Mouse (Mus musculus) myocyte (in vitro differentiated cells): ENCODE results near the gene Gm45623. TPM values are rescaled to one million over a fixed set of nuclear protein-coding genes. Genes with fewer than 3 reads are reported as not detected.

Experiments
- H3K27me3 ChIP-seq: one replicate; pipeline ENCODE4 v1.6.1; 2011; ENCODE audit not compliant: control insufficient read depth, insufficient read depth, insufficient read length
- H3K36me3 ChIP-seq: one replicate; pipeline ENCODE4 v1.6.1; 2011; ENCODE audit not compliant: control insufficient read depth, insufficient read depth
- H3K4me2 ChIP-seq: one replicate; pipeline ENCODE4 v1.6.1; 2011; ENCODE audit warnings: low read depth, control low read depth
- H3K4me3 ChIP-seq: one replicate; pipeline ENCODE4 v1.5.1; 2011; ENCODE audit warnings: mild to moderate bottlenecking, control low read depth, moderate library complexity
- H3K79me2 ChIP-seq: one replicate; pipeline ENCODE4 v1.6.1; 2011; ENCODE audit not compliant: control insufficient read depth, insufficient read depth
- H3ac ChIP-seq: one replicate; pipeline ENCODE4 v1.6.1; 2011; ENCODE audit not compliant: control insufficient read depth, insufficient read length
- CEBPB ChIP-seq: IDR thresholded peaks from 2 replicates; pipeline ENCODE4 v1.6.1; 2011; ENCODE audit warnings: mild to moderate bottlenecking, moderate library complexity; ENCODE audit not compliant: poor library complexity, insufficient read depth, severe bottlenecking
- E2F4 ChIP-seq: IDR thresholded peaks from one replicate; pipeline ENCODE4 v1.6.1; 2011; ENCODE audit warnings: mild to moderate bottlenecking, control low read depth, moderate library complexity; ENCODE audit not compliant: insufficient read depth
- MAX ChIP-seq: IDR thresholded peaks from one replicate; pipeline ENCODE4 v1.6.1; 2011; ENCODE audit warnings: low read depth, mild to moderate bottlenecking, control low read depth
- MYOD1 ChIP-seq, 3 experiments: IDR thresholded peaks; one replicate each; pipeline ENCODE4 v1.6.1; 2011; ENCODE audit warnings: control low read depth in 2 of 3, low read depth in 2 of 3, mild to moderate bottlenecking in 2 of 3, moderate library complexity in 1 of 3; ENCODE audit not compliant: insufficient read length in 2 of 3, control insufficient read depth in 1 of 3
- MYOG ChIP-seq, 3 experiments: IDR thresholded peaks; one replicate each; pipeline ENCODE4 v1.6.1; 2011; ENCODE audit warnings: control low read depth in 2 of 3, low read depth in 2 of 3, mild to moderate bottlenecking in 2 of 3; ENCODE audit not compliant: insufficient read length in 2 of 3, control insufficient read depth in 1 of 3, insufficient read depth in 1 of 3
- POLR2A ChIP-seq: IDR thresholded peaks from one replicate; pipeline ENCODE4 v1.6.1; 2011; ENCODE audit warnings: low read depth, mild to moderate bottlenecking, control low read depth, moderate library complexity; ENCODE audit not compliant: insufficient read length
- POLR2AphosphoS2 ChIP-seq: IDR thresholded peaks from one replicate; pipeline ENCODE4 v1.6.1; 2011; ENCODE audit warnings: low read depth, control low read depth; ENCODE audit not compliant: insufficient read length
- REST ChIP-seq: IDR thresholded peaks from one replicate; pipeline ENCODE4 v1.6.1; 2011; ENCODE audit warnings: mild to moderate bottlenecking, control low read depth, moderate library complexity; ENCODE audit not compliant: insufficient read depth, insufficient read length
- SRF ChIP-seq: IDR thresholded peaks from one replicate; pipeline ENCODE4 v1.6.1; 2011; ENCODE audit warnings: low read depth; ENCODE audit not compliant: control insufficient read depth, insufficient read length
- TCF12 ChIP-seq: IDR thresholded peaks from one replicate; pipeline ENCODE4 v1.6.1; 2011; ENCODE audit warnings: mild to moderate bottlenecking, control low read depth; ENCODE audit not compliant: poor library complexity, insufficient read depth, severe bottlenecking
- TCF3 ChIP-seq: IDR thresholded peaks from one replicate; pipeline ENCODE4 v1.6.1; 2011; ENCODE audit warnings: low read depth, control low read depth; ENCODE audit not compliant: insufficient read length
- USF1 ChIP-seq: IDR thresholded peaks from one replicate; pipeline ENCODE4 v1.6.1; 2011; ENCODE audit warnings: low read depth, mild to moderate bottlenecking, control low read depth, moderate library complexity
- polyA plus RNA-seq: library from polyadenylated mRNA; unstranded; fragments of >200 nt; fragmentation: generic; extraction: Trizol; gene quantifications from one replicate; pipeline ENCODE4 v1.2.1, GENCODE M21; 2012; ENCODE audit warnings: missing spikeins

Gm45623 gene
- polyA plus RNA-seq, 1 experiment, result not detected

- Histone ChIP-seq H3K36me3 (no peaks in the 10 kb centered on the region), H3K27me3 (no peaks in the 10 kb centered on the region), H3ac (no peak overlapping the region), H3K4me3 (no peak overlapping the region), H3K4me2 (no peak overlapping the region), H3K79me2 (no peaks in the 10 kb centered on the region)
- TF ChIP-seq SRF, result no peak
- no peak for TF ChIP-seq TCF3
- TF ChIP-seq MAX, result no peak
- TF ChIP-seq USF1, result no peak
- TF ChIP-seq MYOG (IDR thresholded peaks at IDR 0.05; ENCODE audit: control insufficient read depth in 1 of 3, insufficient read depth in 1 of 3, insufficient read length in 2 of 3, low read depth in 2 of 3), result no peak
- TF ChIP-seq REST, result no peak
- TF ChIP-seq POLR2AphosphoS2, result no peak
- TF ChIP-seq POLR2A, result no peak
- TF ChIP-seq MYOD1 (IDR thresholded peaks at IDR 0.05; ENCODE audit: control insufficient read depth in 1 of 3, insufficient read length in 2 of 3, low read depth in 2 of 3), result no peak
- no peak for TF ChIP-seq TCF12
- no peak for TF ChIP-seq E2F4
- TF ChIP-seq CEBPB, result no peak
Observed at GRCm38 (mm10) chr13:56755871-56756270, 2.2 kb upstream of the Gm45623 start.

DNA sequence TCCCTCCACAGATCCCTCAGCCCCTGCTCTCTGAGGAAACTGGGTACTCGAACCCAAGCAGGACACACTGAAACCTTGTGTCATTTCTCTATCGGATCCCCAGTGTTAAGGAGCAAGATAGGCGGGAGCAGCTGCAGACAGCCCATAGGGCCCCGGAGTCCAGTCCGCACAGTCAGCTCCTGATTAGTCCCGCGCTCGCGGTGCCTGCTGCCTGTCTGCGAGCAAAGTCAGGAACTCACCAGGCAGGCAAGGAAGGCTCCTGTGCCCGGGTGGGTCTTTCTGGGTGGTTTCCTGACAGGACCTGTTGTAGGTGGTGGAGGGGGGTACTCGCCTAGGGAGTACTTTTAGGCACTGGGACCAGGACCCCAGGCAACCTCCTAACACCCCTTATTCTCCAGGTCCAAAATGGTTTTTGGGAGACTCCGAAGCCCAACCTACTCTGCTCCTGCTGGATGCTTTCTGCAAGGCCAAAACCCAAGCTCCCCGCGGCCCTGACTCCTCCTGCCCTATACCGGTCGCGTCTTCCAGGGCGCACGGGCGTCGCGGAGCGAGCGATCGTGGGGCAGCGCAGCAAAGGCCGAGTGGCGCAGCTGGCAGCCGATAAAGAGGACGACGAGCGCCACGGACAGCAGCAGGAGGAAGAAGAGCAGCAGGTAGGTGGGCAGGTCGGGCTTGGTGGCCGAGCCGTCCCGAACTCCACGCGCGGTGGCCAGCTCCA is 994 bp downstream of the Gm45623 start:
- Histone ChIP-seq H3K4me2 (no peak overlapping the region), H3K4me3 (no peak overlapping the region), H3K79me2 (no peaks in the 10 kb centered on the region), H3K27me3 (no peaks in the 10 kb centered on the region), H3K36me3 (no peaks in the 10 kb centered on the region), H3ac (no peak overlapping the region)
- TF ChIP-seq POLR2AphosphoS2 (no peak), POLR2A (no peak), MYOD1 (IDR thresholded peaks at IDR 0.05; ENCODE audit: control insufficient read depth in 1 of 3, insufficient read length in 2 of 3, low read depth in 2 of 3) (no peak), E2F4 (no peak), USF1 (no peak), CEBPB (no peak), TCF12 (no peak), TCF3 (no peak), MAX (no peak), SRF (no peak), MYOG (IDR thresholded peaks at IDR 0.05; ENCODE audit: control insufficient read depth in 1 of 3, insufficient read depth in 1 of 3, insufficient read length in 2 of 3, low read depth in 2 of 3) (no peak), REST (no peak)

- Histone ChIP-seq H3K27me3 (no peaks in the 10 kb centered on the region), H3K4me2 (no peak overlapping the region), H3ac (no peak overlapping the region), H3K79me2 (no peaks in the 10 kb centered on the region), H3K36me3 (no peaks in the 10 kb centered on the region), H3K4me3 (no peak overlapping the region)
- TF ChIP-seq MYOD1 (IDR thresholded peaks at IDR 0.05; ENCODE audit: control insufficient read depth in 1 of 3, insufficient read length in 2 of 3, low read depth in 2 of 3) (no peak), TCF12 (no peak), TCF3 (no peak), USF1 (no peak), REST (no peak), E2F4 (no peak), SRF (no peak), POLR2A (no peak), POLR2AphosphoS2 (no peak), MYOG (IDR thresholded peaks at IDR 0.05; ENCODE audit: control insufficient read depth in 1 of 3, insufficient read depth in 1 of 3, insufficient read length in 2 of 3, low read depth in 2 of 3) (no peak), CEBPB (no peak), MAX (no peak)
Observed at GRCm38 (mm10) chr13:56751774-56752173, 1.9 kb downstream of the Gm45623 start.

- Histone ChIP-seq H3K79me2 (no peaks in the 10 kb centered on the region), H3ac (no peak overlapping the region), H3K4me2 (no peak overlapping the region), H3K27me3 (no peaks in the 10 kb centered on the region), H3K36me3 (no peaks in the 10 kb centered on the region), H3K4me3 (no peak overlapping the region)
- TF ChIP-seq TCF3 (no peak), POLR2A (no peak), POLR2AphosphoS2 (no peak), USF1 (no peak), MYOD1 (IDR thresholded peaks at IDR 0.05; ENCODE audit: control insufficient read depth in 1 of 3, insufficient read length in 2 of 3, low read depth in 2 of 3) (no peak), TCF12 (no peak), MYOG (IDR thresholded peaks at IDR 0.05; ENCODE audit: control insufficient read depth in 1 of 3, insufficient read depth in 1 of 3, insufficient read length in 2 of 3, low read depth in 2 of 3) (no peak), REST (no peak), CEBPB (no peak), E2F4 (no peak), SRF (no peak), MAX (no peak)
Observed at GRCm38 (mm10) chr13:56749377-56749776, 4.2 kb downstream of the Gm45623 start.

- H3K27me3 ChIP-seq, result no peaks in the 10 kb centered on the region
- H3K4me2 ChIP-seq, result no peak overlapping the region
- no peak overlapping the region for H3ac ChIP-seq
- H3K36me3 ChIP-seq, result no peaks in the 10 kb centered on the region
- H3K79me2 ChIP-seq, result no peaks in the 10 kb centered on the region
- no peak overlapping the region for H3K4me3 ChIP-seq
- TF ChIP-seq TCF12 (no peak), E2F4 (no peak), REST (no peak), TCF3 (no peak), MAX (no peak), SRF (no peak)
Observed at GRCm38 (mm10) chr13:56747554-56747953, 6.1 kb downstream of the Gm45623 start.
